Mouse (Mus musculus) limb, embryonic 13.5 days (tissue): Measurements from ENCODE around the gene Washc3. TPM values are rescaled to one million over a fixed set of nuclear protein-coding genes. Genes with fewer than 3 reads are reported as not detected.

ENCODE experiments used
- ATAC-seq: fragments of 200-750 bp; cut with Nextera tagmentation; 2 replicates; pipeline ENCODE4 v1.8.0; 2017; ENCODE audit warnings: low read depth, moderate number of reproducible peaks, moderate TSS enrichment; ENCODE audit not compliant: low FRiP score
- H3K27ac ChIP-seq: fragments of 300-500 bp; sonication (generic); 2 replicates; pipeline ENCODE4 v1.5.1; 2015; ENCODE audit warnings: inconsistent platforms, mild to moderate bottlenecking, moderate library complexity
- H3K27me3 ChIP-seq: fragments of 300-500 bp; sonication (generic); 2 replicates; pipeline ENCODE4 v1.6.1; 2015; ENCODE audit warnings: mild to moderate bottlenecking, inconsistent platforms
- H3K36me3 ChIP-seq: fragments of 300-500 bp; sonication (generic); 2 replicates; pipeline ENCODE4 v1.6.1; 2015; ENCODE audit warnings: inconsistent platforms, mild to moderate bottlenecking, moderate library complexity
- H3K4me1 ChIP-seq: fragments of 300-500 bp; sonication (generic); 2 replicates; pipeline ENCODE4 v1.6.1; 2015; ENCODE audit warnings: inconsistent platforms
- H3K4me2 ChIP-seq: fragments of 300-500 bp; sonication (generic); replicated peaks from 2 replicates; pipeline ENCODE4 v1.6.1; 2015; ENCODE audit warnings: inconsistent platforms, mild to moderate bottlenecking, moderate library complexity
- H3K4me3 ChIP-seq: fragments of 300-500 bp; sonication (generic); 2 replicates; pipeline ENCODE4 v1.5.1; 2015; ENCODE audit warnings: moderate library complexity, mild to moderate bottlenecking, inconsistent platforms
- H3K9ac ChIP-seq: fragments of 300-500 bp; sonication (generic); 2 replicates; pipeline ENCODE4 v1.6.1; 2015; ENCODE audit warnings: mild to moderate bottlenecking, inconsistent platforms
- H3K9me3 ChIP-seq: fragments of 300-500 bp; sonication (generic); 2 replicates; pipeline ENCODE4 v1.6.1; 2016; ENCODE audit warnings: inconsistent platforms
- WGBS: fragments of 180-500 bp; shearing (Covaris S2); methylation state at CpG from one replicate; pipeline ENCODE4 v1.1.7; 2015; 5-methylcytosine and 5-hydroxymethylcytosine counted together
- polyA plus RNA-seq: library from polyadenylated mRNA; unstranded; fragments of >200 nt; fragmentation: Nextera tagmentation; extraction: Ambion mirVana; gene quantifications from 2 replicates; pipeline ENCODE4 v1.2.1, GENCODE M21; 2015

The Washc3 gene
- polyA plus RNA-seq, 1 experiment from 2014 or later = 54.0 TPM

DNA sequence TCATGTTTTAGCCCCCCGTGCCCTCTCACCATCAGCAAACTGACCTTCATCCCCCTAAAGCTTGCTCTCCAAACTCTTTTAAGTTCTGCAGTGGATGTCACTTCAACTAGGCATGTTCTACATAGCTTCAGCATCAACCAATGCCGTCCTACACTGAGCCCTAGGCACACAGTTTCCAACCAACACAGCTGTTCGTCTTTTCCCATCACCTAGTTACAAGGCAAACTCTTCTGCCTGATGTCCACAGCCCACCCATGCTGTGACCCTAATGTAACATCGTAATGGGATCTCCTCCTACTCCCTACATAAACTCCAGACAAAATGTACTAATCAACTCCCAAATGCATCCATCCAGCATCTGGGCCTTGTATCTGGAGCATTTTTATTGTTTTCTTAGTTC is 62.5 kb downstream of the Washc3 start:
- no peak overlapping the region for H3K9ac ChIP-seq
- WGBS = 71% methylated on average over 4 of the region's 4 CpGs
- H3K4me2 ChIP-seq = no peak overlapping the region
- no peaks in the 10 kb centered on the region for H3K27me3 ChIP-seq
- no peak for ATAC-seq
- H3K36me3 ChIP-seq = no peaks in the 10 kb centered on the region
- no peaks in the 10 kb centered on the region for H3K9me3 ChIP-seq
- peaks cover 3% of the 10 kb centered on the region; the same call in 1 of the 2 replicates for H3K4me1 ChIP-seq
- H3K27ac ChIP-seq = no peak overlapping the region
- H3K4me3 ChIP-seq = no peak overlapping the region

DNA sequence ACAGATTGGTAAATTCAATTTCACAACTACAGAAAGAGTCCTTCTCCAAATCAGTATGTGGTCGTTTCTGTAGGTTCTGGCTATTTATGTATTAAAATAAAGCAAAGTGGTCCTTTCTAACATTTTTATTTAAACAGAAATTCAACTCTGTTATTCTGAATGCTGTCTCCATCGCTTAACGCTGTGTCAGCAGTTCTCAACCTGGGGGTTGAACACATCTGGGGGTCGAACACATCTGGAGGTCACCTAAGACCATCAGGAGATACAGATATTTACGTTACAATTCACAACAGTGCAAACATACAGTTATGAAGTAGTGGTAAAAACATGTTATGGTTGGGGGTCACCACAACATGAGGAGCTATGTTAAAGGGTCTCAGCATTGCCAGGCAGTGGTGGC is 73.2 kb downstream of the Washc3 start:
- no peaks in the 10 kb centered on the region for H3K27me3 ChIP-seq
- no peak overlapping the region for H3K27ac ChIP-seq
- no peak for ATAC-seq
- no peak overlapping the region for H3K9ac ChIP-seq
- 87% methylated on average over 5 of the region's 5 CpGs for WGBS
- H3K4me3 ChIP-seq = no peak overlapping the region
- H3K36me3 ChIP-seq = no peaks in the 10 kb centered on the region
- no peaks in the 10 kb centered on the region for H3K9me3 ChIP-seq
- H3K4me2 ChIP-seq = no peak overlapping the region
- H3K4me1 ChIP-seq = no peaks in the 10 kb centered on the region

GRCm38 (mm10) chr10:88281699-88282098 is 80.8 kb downstream of the Washc3 start:
- H3K9me3 ChIP-seq = no peaks in the 10 kb centered on the region
- H3K27ac ChIP-seq = no peak overlapping the region
- WGBS = 82% methylated on average over 3 of the region's 3 CpGs
- no peak overlapping the region for H3K4me3 ChIP-seq
- no peak for ATAC-seq
- no peak overlapping the region for H3K9ac ChIP-seq
- H3K36me3 ChIP-seq = no peaks in the 10 kb centered on the region
- H3K27me3 ChIP-seq = no peaks in the 10 kb centered on the region
- no peak overlapping the region for H3K4me2 ChIP-seq
- H3K4me1 ChIP-seq = no peaks in the 10 kb centered on the region

GRCm38 (mm10) chr10:88284343-88284990 is 83.6 kb downstream of the Washc3 start:
- ATAC-seq = no peak
- Histone ChIP-seq H3K4me2 (no peak overlapping the region), H3K4me1 (no peaks in the 10 kb centered on the region), H3K27ac (no peak overlapping the region), H3K27me3 (no peaks in the 10 kb centered on the region), H3K36me3 (no peaks in the 10 kb centered on the region), H3K9ac (no peak overlapping the region), H3K9me3 (no peaks in the 10 kb centered on the region), H3K4me3 (no peak overlapping the region)
- WGBS = 84% methylated on average over 4 of the region's 4 CpGs

DNA sequence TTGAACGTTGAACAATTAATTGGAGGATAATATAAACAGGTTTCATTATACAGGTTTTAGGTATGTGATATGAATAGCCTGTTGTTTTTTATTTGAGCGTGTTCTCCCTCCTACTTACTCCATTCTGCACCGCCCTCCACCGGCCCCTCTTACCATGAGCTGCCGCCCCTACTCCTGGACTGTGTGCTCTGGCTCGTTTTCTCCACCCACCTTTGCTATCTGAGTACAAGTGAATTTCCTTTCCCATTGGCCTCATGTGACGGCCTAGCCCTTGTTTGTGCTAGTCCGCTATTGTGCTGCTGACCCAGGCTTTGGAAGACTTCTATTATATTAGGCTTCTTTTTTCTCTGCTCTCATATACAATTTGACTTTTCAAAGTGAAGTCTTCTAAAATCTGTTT is 86.4 kb downstream of the Washc3 start:
- H3K4me2 ChIP-seq = no peak overlapping the region
- H3K36me3 ChIP-seq = no peaks in the 10 kb centered on the region
- no peak overlapping the region for H3K27ac ChIP-seq
- H3K4me3 ChIP-seq = no peak overlapping the region
- no peaks in the 10 kb centered on the region for H3K27me3 ChIP-seq
- H3K9me3 ChIP-seq = no peaks in the 10 kb centered on the region
- 69% methylated on average over 8 of the region's 8 CpGs for WGBS
- ATAC-seq = no peak
- H3K9ac ChIP-seq = no peak overlapping the region
- H3K4me1 ChIP-seq = no peaks in the 10 kb centered on the region

- Histone ChIP-seq H3K4me1 (no peaks in the 10 kb centered on the region), H3K36me3 (no peaks in the 10 kb centered on the region), H3K27ac (no peak overlapping the region), H3K4me3 (no peak overlapping the region), H3K9me3 (no peaks in the 10 kb centered on the region), H3K4me2 (no peak overlapping the region), H3K27me3 (no peaks in the 10 kb centered on the region), H3K9ac (no peak overlapping the region)
- ATAC-seq = no peak
- WGBS = 85% methylated on average over 10 of the region's 10 CpGs
Observed at GRCm38 (mm10) chr10:88288061-88288460, 87.2 kb downstream of the Washc3 start.

GRCm38 (mm10) chr10:88295091-88295490 is 94.2 kb downstream of the Washc3 start:
- whole genome bisulfite sequencing = 79% methylated on average over 6 of the region's 6 CpGs
- ATAC-seq = no peak
- H3K9me3 ChIP-seq = 0 out of 2 replicates have a peak, but pooled peaks cover 9% of the 10 kb centered on the region

More at GRCm38 (mm10) chr10:88295091-88295490, 94.2 kb downstream of the Washc3 start:
- Histone ChIP-seq H3K4me1 (0 out of 2 replicates have a peak, but pooled peaks cover 7% of the 10 kb centered on the region), H3K4me2 (no peak overlapping the region), H3K27me3 (no peaks in the 10 kb centered on the region), H3K36me3 (no peaks in the 10 kb centered on the region), H3K9ac (no peak overlapping the region), H3K27ac (no peak overlapping the region), H3K4me3 (no peak overlapping the region)

Other genes with a start within 250 kb of the Washc3 start
- 0.47 and 0.79 TPM in 2 replicates for gene Pmch, start 110.0 kb upstream of the Washc3 start, polyA plus RNA-seq
- 10.0 and 12.3 TPM in 2 replicates for gene Parpbp, start 54.2 kb upstream of the Washc3 start, polyA plus RNA-seq
- gene Nup37, start 54.1 kb upstream of the Washc3 start, polyA plus RNA-seq = 75.3 and 77.3 TPM in 2 replicates
- gene Dram1, start 178.0 kb downstream of the Washc3 start, polyA plus RNA-seq = 0.83 and 1.0 TPM in 2 replicates
- 8.2 and 8.7 TPM in 2 replicates for gene Gnptab, start 178.0 kb downstream of the Washc3 start, polyA plus RNA-seq